In the genomic region with DNA sequence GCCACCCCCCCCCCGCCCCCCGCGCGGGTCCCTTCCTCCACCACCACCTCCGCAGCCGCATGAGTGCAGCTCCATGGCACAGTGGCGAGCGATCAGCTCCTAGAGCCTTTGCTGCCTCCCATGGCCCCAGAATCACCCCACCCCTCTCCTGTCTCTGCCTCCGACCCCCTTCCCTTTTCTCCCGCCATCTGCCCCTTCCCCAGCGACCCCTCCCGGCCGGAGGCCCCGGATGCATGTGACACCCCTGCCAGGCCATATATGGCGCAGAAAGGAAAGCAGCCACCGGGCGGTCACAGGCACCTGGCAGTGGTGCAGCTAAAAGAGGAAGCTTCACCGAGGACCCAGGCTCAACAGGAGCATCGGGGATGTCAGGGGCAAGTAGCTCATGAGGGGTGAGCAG, we compare ENCODE assay signal across 10 mouse cellular contexts. TPM values are rescaled to one million over a fixed set of nuclear protein-coding genes. Genes with fewer than 3 reads are reported as not detected.
DNase-seq lines count a peak whose midpoint lies in the region; ATAC-seq lines count a peak whose summit lies in the region.
"Not testable (repeated sequence)": the region's sequence is repeated elsewhere in the genome, so short reads cannot be mapped to it uniquely, and the experiment has no call there.
"Had no signal": no experiment of that assay in that cellular context is flagged by ENCODE, and none has a peak within 500 bp of the region (broad histone marks: within the 10 kb centered on the region; RNA-seq: fewer than 3 reads in every experiment).

No protein-coding gene starts in this region.

- intact Hi-C loops in left cerebral cortex, postnatal 4 days (cut with DNase I): not testable (repeated sequence)

- not testable (repeated sequence) for H3K9me3 ChIP-seq in embryonic facial prominence, embryonic 13.5 days; heart, embryonic 11.5 days (replicated peaks; ENCODE audit: control insufficient read depth, low read length); intestine, embryonic 15.5 days; midbrain, embryonic 13.5 days

- not testable (repeated sequence) for H3K36me3 ChIP-seq in embryonic facial prominence, embryonic 13.5 days; heart, embryonic 11.5 days (ENCODE audit: control insufficient read depth, insufficient read depth, low read length); intestine, embryonic 15.5 days; midbrain, embryonic 13.5 days

- under 1% methylated on average over 15 of the region's 19 CpGs for WGBS in embryonic facial prominence, embryonic 13.5 days
- 2% methylated on average over 10 of the region's 19 CpGs for WGBS in heart, embryonic 11.5 days (ENCODE audit: insufficient replicate concordance)
- 2% methylated on average over 19 of the region's 19 CpGs for WGBS in intestine, embryonic 15.5 days
- 3% methylated on average over 10 of the region's 19 CpGs for WGBS in midbrain, embryonic 13.5 days

- H3K4me2 ChIP-seq in embryonic facial prominence, embryonic 13.5 days: peak overlapping the region; percentile 74
- peak overlapping the region; percentile 66 for H3K4me2 ChIP-seq in heart, embryonic 11.5 days
- peak overlapping the region; percentile 75 for H3K4me2 ChIP-seq in intestine, embryonic 15.5 days (replicated peaks)
- peak overlapping the region; percentile 61 for H3K4me2 ChIP-seq in midbrain, embryonic 13.5 days (replicated peaks)

- not testable (repeated sequence) for H3K27ac ChIP-seq in embryonic facial prominence, embryonic 13.5 days; heart, embryonic 11.5 days (ENCODE audit: low read depth, low read length); intestine, embryonic 15.5 days
- peak overlapping the region; percentile 53; the same call in 1 of the 2 replicates for H3K27ac ChIP-seq in midbrain, embryonic 13.5 days

- H3K4me1 ChIP-seq in embryonic facial prominence, embryonic 13.5 days; heart, embryonic 11.5 days (ENCODE audit: control insufficient read depth, insufficient read depth, low read length); intestine, embryonic 15.5 days (replicated peaks); midbrain, embryonic 13.5 days (replicated peaks): not testable (repeated sequence)

- H3K27me3 ChIP-seq in embryonic facial prominence, embryonic 13.5 days; heart, embryonic 11.5 days (ENCODE audit: control insufficient read depth, insufficient read depth, low read length); intestine, embryonic 15.5 days (replicated peaks); midbrain, embryonic 13.5 days: not testable (repeated sequence)

- peak; percentile 1 for DNase-seq in adrenal gland, adult 2 months
- DNase-seq in left cerebral cortex, postnatal 4 days: peak; percentile 56
- peak; percentile 2 to 4 for DNase-seq in spleen, adult 18-20 months
- DNase-seq in urinary bladder, postnatal 36 days (ENCODE audit: low spot score in 2 of 2): peak; percentile 1 to 5

- peak overlapping the region; percentile 64 for H3K9ac ChIP-seq in embryonic facial prominence, embryonic 13.5 days
- peak overlapping the region; percentile 60; the same call in 1 of the 2 replicates for H3K9ac ChIP-seq in heart, embryonic 11.5 days (ENCODE audit: low read depth, low read length)
- H3K9ac ChIP-seq in intestine, embryonic 15.5 days: peak overlapping the region; percentile 26; the same call in 1 of the 2 replicates
- H3K9ac ChIP-seq in midbrain, embryonic 13.5 days (replicated peaks): peak overlapping the region; percentile 73

- not testable (repeated sequence) for ATAC-seq in embryonic facial prominence, embryonic 13.5 days (ENCODE audit: insufficient number of reproducible peaks, insufficient read depth, low FRiP score, low TSS enrichment, low read depth); heart, embryonic 11.5 days (replicated peaks; ENCODE audit: insufficient number of reproducible peaks, low FRiP score, low TSS enrichment); intestine, embryonic 15.5 days; midbrain, embryonic 13.5 days

- peak overlapping the region; percentile 48 for H3K4me3 ChIP-seq in embryonic facial prominence, embryonic 13.5 days
- peak overlapping the region; percentile 51 for H3K4me3 ChIP-seq in heart, embryonic 11.5 days (ENCODE audit: low read depth, low read length)
- peak overlapping the region; percentile 45 for H3K4me3 ChIP-seq in intestine, embryonic 15.5 days (replicated peaks)
- H3K4me3 ChIP-seq in midbrain, embryonic 13.5 days (replicated peaks): peak overlapping the region; percentile 53

RNA-seq across cellular contexts. Expression of gene Gm3739, which starts 0.2 kb away (rescaled TPM):
- total RNA-seq in adrenal gland, adult 2 months (2021): not detected
- not detected in 2 replicates for polyA plus RNA-seq in adrenal gland, adult 2 months (2012; rRNA removed)
- polyA plus RNA-seq in embryonic facial prominence, embryonic 13.5 days (2015; fragmentation: Nextera tagmentation; extraction: Ambion mirVana): 0.54 and 1.3 TPM in 2 replicates
- 2.9 and 3.6 TPM in 2 replicates for polyA plus RNA-seq in heart, embryonic 11.5 days (2014; fragmentation: Nextera tagmentation; extraction: Ambion mirVana)
- polyA plus RNA-seq in intestine, embryonic 15.5 days (2015; fragmentation: Nextera tagmentation; extraction: Ambion mirVana): 0.58 and 0.69 TPM in 2 replicates
- total RNA-seq in left cerebral cortex, postnatal 4 days (2021): 1 to 10 TPM; 3.0 to 3.4 TPM
- polyA plus RNA-seq in midbrain, embryonic 13.5 days (2015; fragmentation: Nextera tagmentation; extraction: Ambion mirVana): 4.2 and 5.2 TPM in 2 replicates
- total RNA-seq: adrenal gland, adult 18-20 months had no signal

RNA-seq across cellular contexts. Expression of gene Gm5797, which starts 17.1 kb away (rescaled TPM):
- not detected for total RNA-seq in adrenal gland, adult 2 months (2021)
- not detected in 2 replicates for polyA plus RNA-seq in adrenal gland, adult 2 months (2012; rRNA removed)
- polyA plus RNA-seq in embryonic facial prominence, embryonic 13.5 days (2015; fragmentation: Nextera tagmentation; extraction: Ambion mirVana): not detected in 2 replicates
- not detected in 2 replicates for polyA plus RNA-seq in heart, embryonic 11.5 days (2014; fragmentation: Nextera tagmentation; extraction: Ambion mirVana)
- not detected in 2 replicates for polyA plus RNA-seq in intestine, embryonic 15.5 days (2015; fragmentation: Nextera tagmentation; extraction: Ambion mirVana)
- total RNA-seq in left cerebral cortex, postnatal 4 days (2021): not detected
- not detected in 2 replicates for polyA plus RNA-seq in midbrain, embryonic 13.5 days (2015; fragmentation: Nextera tagmentation; extraction: Ambion mirVana)
- total RNA-seq: adrenal gland, adult 18-20 months; layer of hippocampus, adult 18-20 months had no signal

RNA-seq across cellular contexts. Expression of gene Gm8374, which starts 49.8 kb away (rescaled TPM):
- total RNA-seq in adrenal gland, adult 2 months (2021): not detected
- not detected in 2 replicates for polyA plus RNA-seq in adrenal gland, adult 2 months (2012; rRNA removed)
- polyA plus RNA-seq in embryonic facial prominence, embryonic 13.5 days (2015; fragmentation: Nextera tagmentation; extraction: Ambion mirVana): not detected in 2 replicates
- polyA plus RNA-seq in heart, embryonic 11.5 days (2014; fragmentation: Nextera tagmentation; extraction: Ambion mirVana): not detected in 2 replicates
- not detected in 2 replicates for polyA plus RNA-seq in intestine, embryonic 15.5 days (2015; fragmentation: Nextera tagmentation; extraction: Ambion mirVana)
- total RNA-seq in left cerebral cortex, postnatal 4 days (2021): not detected
- not detected in 2 replicates for polyA plus RNA-seq in midbrain, embryonic 13.5 days (2015; fragmentation: Nextera tagmentation; extraction: Ambion mirVana)
- total RNA-seq: adrenal gland, adult 18-20 months; layer of hippocampus, adult 18-20 months had no signal

RNA-seq across cellular contexts. Expression of gene Gm3727, which starts 50.6 kb away (rescaled TPM):
- total RNA-seq in adrenal gland, adult 2 months (2021): not detected
- not detected in 2 replicates for polyA plus RNA-seq in adrenal gland, adult 2 months (2012; rRNA removed)
- not detected in 2 replicates for polyA plus RNA-seq in embryonic facial prominence, embryonic 13.5 days (2015; fragmentation: Nextera tagmentation; extraction: Ambion mirVana)
- not detected in 2 replicates for polyA plus RNA-seq in heart, embryonic 11.5 days (2014; fragmentation: Nextera tagmentation; extraction: Ambion mirVana)
- not detected in 2 replicates for polyA plus RNA-seq in intestine, embryonic 15.5 days (2015; fragmentation: Nextera tagmentation; extraction: Ambion mirVana)
- not detected for total RNA-seq in left cerebral cortex, postnatal 4 days (2021)
- not detected in 2 replicates for polyA plus RNA-seq in midbrain, embryonic 13.5 days (2015; fragmentation: Nextera tagmentation; extraction: Ambion mirVana)
- total RNA-seq: adrenal gland, adult 18-20 months; layer of hippocampus, adult 18-20 months had no signal

Comparison
In these comparisons a context has a peak if more than half of its experiments do, and no peak if none do; other contexts are left out.
1. DNase-seq: peak in every context shown above with its lines; median percentile 56 in left cerebral cortex, postnatal 4 days; 3 in spleen, adult 18-20 months; 3 in urinary bladder, postnatal 36 days; 1 in adrenal gland, adult 2 months.